Mouse (Mus musculus) kidney, adult 2 months (tissue): ENCODE data around the gene Zic1. TPM values are rescaled to one million over a fixed set of nuclear protein-coding genes. Genes with fewer than 3 reads are reported as not detected.

Experiments used
- DNase-seq: peaks from one replicate; pipeline ENCODE4 v3.0.0; 2021
- H3K27ac ChIP-seq: fragments of 200-500 bp; 2 replicates; pipeline ENCODE4 v1.5.1; 2012; ENCODE audit warnings: low read depth, low read length, control low read depth, inconsistent platforms; ENCODE audit not compliant: insufficient read depth
- H3K27me3 ChIP-seq: fragments of 200-500 bp; replicated peaks from 2 replicates; pipeline ENCODE4 v1.6.1; 2012; ENCODE audit warnings: mild to moderate bottlenecking, moderate library complexity, low read length, inconsistent platforms; ENCODE audit not compliant: control insufficient read depth, insufficient read depth
- H3K36me3 ChIP-seq: fragments of 200-500 bp; 2 replicates; pipeline ENCODE4 v1.6.1; 2012; ENCODE audit warnings: mild to moderate bottlenecking, moderate library complexity, low read length, inconsistent platforms; ENCODE audit not compliant: control insufficient read depth, insufficient read depth
- H3K4me1 ChIP-seq: fragments of 200-500 bp; 2 replicates; pipeline ENCODE4 v1.6.1; 2011; ENCODE audit warnings: low read length; ENCODE audit not compliant: control insufficient read depth, insufficient read depth
- H3K4me3 ChIP-seq: fragments of 200-500 bp; 2 replicates; pipeline ENCODE4 v1.5.1; 2011; ENCODE audit warnings: mild to moderate bottlenecking, low read depth, low read length, control low read depth; ENCODE audit not compliant: insufficient read depth
- CTCF ChIP-seq: fragments of 200-500 bp; conservative IDR thresholded peaks from 2 replicates; pipeline ENCODE4 v1.5.1; 2011; ENCODE audit warnings: low read depth, mild to moderate bottlenecking, control low read depth, low read length, moderate library complexity, mixed read lengths; ENCODE audit not compliant: insufficient read depth, insufficient read length
- POLR2A ChIP-seq: fragments of 200-500 bp; IDR thresholded peaks from one replicate; pipeline ENCODE4 v1.6.1; 2011; ENCODE audit warnings: low read depth, low read length, control low read depth
- WGBS: fragments of 180-500 bp; shearing (Covaris S2); methylation state at CpG from one replicate; pipeline ENCODE4 v1.1.7; 2018; 5-methylcytosine and 5-hydroxymethylcytosine counted together
- polyA plus RNA-seq: library from polyadenylated mRNA; depleted of rRNA; stranded (reverse); fragments of >200 nt; gene quantifications from 2 replicates; pipeline ENCODE4 v1.2.3, GENCODE M21; 2012

Gene Zic1
- polyA plus RNA-seq, 1 experiment, result not detected

GRCm38 (mm10) chr9:91401471-91401870, 35.9 kb upstream of the Zic1 start:
- no peak overlapping the region for H3K4me3 ChIP-seq
- WGBS, result under 1% methylated on average over 10 of the region's 10 CpGs
- H3K27ac ChIP-seq, result no peak overlapping the region
- H3K4me1 ChIP-seq, result no peaks in the 10 kb centered on the region
- no peak for DNase-seq
- 0 out of 2 replicates have a peak, but pooled peaks cover 5% of the 10 kb centered on the region for H3K27me3 ChIP-seq
- TF ChIP-seq CTCF (no peak), POLR2A (no peak)
- no peaks in the 10 kb centered on the region for H3K36me3 ChIP-seq

GRCm38 (mm10) chr9:91400482-91401093, 35.0 kb upstream of the Zic1 start:
- Histone ChIP-seq H3K4me1 (no peaks in the 10 kb centered on the region), H3K36me3 (no peaks in the 10 kb centered on the region), H3K27me3 (0 out of 2 replicates have a peak, but pooled peaks cover 3% of the 10 kb centered on the region), H3K27ac (no peak overlapping the region), H3K4me3 (no peak overlapping the region)
- DNase-seq, result no peak
- 5% methylated on average over 8 of the region's 8 CpGs for WGBS
- TF ChIP-seq CTCF (no peak), POLR2A (no peak)

GRCm38 (mm10) chr9:91399976-91400375, 34.4 kb upstream of the Zic1 start:
- Histone ChIP-seq H3K27me3 (peaks cover 3% of the 10 kb centered on the region; the same call in 1 of the 2 replicates), H3K4me3 (no peak overlapping the region), H3K36me3 (no peaks in the 10 kb centered on the region), H3K27ac (no peak overlapping the region), H3K4me1 (no peaks in the 10 kb centered on the region)
- DNase-seq, result no peak
- 13% methylated on average over 7 of the region's 7 CpGs for WGBS
- TF ChIP-seq POLR2A (no peak), CTCF (no peak)

GRCm38 (mm10) chr9:91395066-91395772, 29.6 kb upstream of the Zic1 start:
- H3K27ac ChIP-seq, result no peak overlapping the region
- no peak overlapping the region for H3K4me3 ChIP-seq
- DNase-seq, result no peak
- TF ChIP-seq CTCF (no peak), POLR2A (no peak)
- H3K27me3 ChIP-seq, result no peaks in the 10 kb centered on the region; the same call in 1 of the 2 replicates
- H3K36me3 ChIP-seq, result no peaks in the 10 kb centered on the region
- 7% methylated on average over 14 of the region's 14 CpGs for WGBS
- H3K4me1 ChIP-seq, result no peaks in the 10 kb centered on the region

GRCm38 (mm10) chr9:91394211-91394646, 28.6 kb upstream of the Zic1 start:
- WGBS, result 2% methylated on average over 14 of the region's 14 CpGs
- no peaks in the 10 kb centered on the region for H3K36me3 ChIP-seq
- H3K4me3 ChIP-seq, result no peak overlapping the region
- no peaks in the 10 kb centered on the region; the same call in 1 of the 2 replicates for H3K27me3 ChIP-seq
- no peak for DNase-seq
- no peaks in the 10 kb centered on the region for H3K4me1 ChIP-seq
- no peak overlapping the region for H3K27ac ChIP-seq
- TF ChIP-seq POLR2A (no peak), CTCF (no peak)

- WGBS, result 5% methylated on average over 8 of the region's 8 CpGs
- H3K4me1 ChIP-seq, result no peaks in the 10 kb centered on the region
- TF ChIP-seq POLR2A (no peak), CTCF (no peak)
- H3K27ac ChIP-seq, result no peak overlapping the region
- no peaks in the 10 kb centered on the region for H3K36me3 ChIP-seq
- no peak overlapping the region for H3K4me3 ChIP-seq
- no peaks in the 10 kb centered on the region; the same call in 1 of the 2 replicates for H3K27me3 ChIP-seq
- no peak for DNase-seq
Observed at GRCm38 (mm10) chr9:91393376-91394068, 27.9 kb upstream of the Zic1 start.

GRCm38 (mm10) chr9:91388173-91388572, 22.6 kb upstream of the Zic1 start:
- DNase-seq, result no peak
- Histone ChIP-seq H3K4me1 (no peaks in the 10 kb centered on the region), H3K27me3 (peaks cover 3% of the 10 kb centered on the region; the same call in 1 of the 2 replicates), H3K36me3 (no peaks in the 10 kb centered on the region), H3K27ac (no peak overlapping the region), H3K4me3 (no peak overlapping the region)
- TF ChIP-seq CTCF (no peak), POLR2A (no peak)
- under 1% methylated on average over 4 of the region's 4 CpGs for WGBS
